ENCODE assay signal across 8 mouse cellular contexts in genomic region chr3:95754345-95755206, GRCm38 (mm10). TPM values are rescaled to one million over a fixed set of nuclear protein-coding genes. Genes with fewer than 3 reads are reported as not detected.
DNase-seq lines count a peak whose midpoint lies in the region; ATAC-seq lines count a peak whose summit lies in the region.

No protein-coding gene starts in this region.

- WGBS in lung, embryonic 16.5 days, result under 1% methylated on average over 30 of the region's 30 CpGs

- peak overlapping the region; percentile 80 for H3K4me2 ChIP-seq in lung, embryonic 16.5 days (ENCODE audit: low read depth, low read length)

- peak overlapping the region; percentile 72 for H3K9ac ChIP-seq in lung, embryonic 16.5 days (ENCODE audit: low read length)

- peak overlapping the region; percentile 66 for H3K4me3 ChIP-seq in lung, embryonic 16.5 days (ENCODE audit: low read length)

- peaks cover 9% of the 10 kb centered on the region for H3K36me3 ChIP-seq in lung, embryonic 16.5 days (ENCODE audit: control insufficient read depth, insufficient read depth, low read length)

- H3K27me3 ChIP-seq in lung, embryonic 16.5 days (ENCODE audit: control insufficient read depth, insufficient read depth, low read depth, low read length), result no peaks in the 10 kb centered on the region

- peaks cover 4% of the 10 kb centered on the region for H3K4me1 ChIP-seq in lung, embryonic 16.5 days (replicated peaks; ENCODE audit: control insufficient read depth, insufficient read depth, low read length)

- H3K9me3 ChIP-seq in lung, embryonic 16.5 days (ENCODE audit: control insufficient read depth, low read length), result no peaks in the 10 kb centered on the region

- DNase-seq in MEL-GATA-1-ER (ENCODE audit: extremely low read depth, low read depth), result peak; percentile 100
- DNase-seq in cerebellum, adult 8-10 months, result peak; percentile 94
- DNase-seq in forelimb bud, embryonic 11.5 days (ENCODE audit: low read depth, low spot score), result peak; percentile 92
- peak; percentile 97 for DNase-seq in layer of hippocampus, adult 9-10 months (ENCODE audit: low spot score)
- peak; percentile 76 for DNase-seq in ovary, postnatal 10 days (ENCODE audit: low spot score)
- DNase-seq in thymus, postnatal 10 days (ENCODE audit: low spot score in 2 of 2), result peak; percentile 87 to 88

- H3K27ac ChIP-seq in lung, embryonic 16.5 days (ENCODE audit: low read length), result no peak overlapping the region

- peak; percentile 98 for ATAC-seq in hematopoietic stem cell, adult 5-6 weeks (replicated peaks in 1 of 2; ENCODE audit: insufficient read depth in 1 of 2, low FRiP score in 2 of 2, low TSS enrichment in 1 of 2, low read depth in 1 of 2, poor library complexity in 2 of 2, severe bottlenecking in 2 of 2)
- ATAC-seq in lung, embryonic 16.5 days (ENCODE audit: low read depth), result peak; percentile 99

RNA-seq across cellular contexts. Expression of gene Tars2, which starts 5.4 kb away (rescaled TPM):
- 44.8 and 45.2 TPM in 2 replicates for total RNA-seq in hematopoietic stem cell, adult 5-6 weeks (2017)
- polyA plus RNA-seq in lung, embryonic 16.5 days (2015; fragmentation: Nextera tagmentation; extraction: Ambion mirVana), result 42.5 and 44.2 TPM in 2 replicates

RNA-seq across cellular contexts. Expression of gene Ecm1, which starts 15.2 kb away (rescaled TPM):
- total RNA-seq in hematopoietic stem cell, adult 5-6 weeks (2017), result 0.75 and 4.1 TPM in 2 replicates
- polyA plus RNA-seq in lung, embryonic 16.5 days (2015; fragmentation: Nextera tagmentation; extraction: Ambion mirVana), result 22.3 and 23.8 TPM in 2 replicates
